Mouse (Mus musculus) myocyte (in vitro differentiated cells): ENCODE data around the gene Heatr6.

Experiments
- CEBPB ChIP-seq: IDR thresholded peaks from 2 replicates; pipeline ENCODE4 v1.6.1; 2011; ENCODE audit warnings: mild to moderate bottlenecking, moderate library complexity; ENCODE audit not compliant: poor library complexity, insufficient read depth, severe bottlenecking
- MAX ChIP-seq: IDR thresholded peaks from one replicate; pipeline ENCODE4 v1.6.1; 2011; ENCODE audit warnings: low read depth, mild to moderate bottlenecking, control low read depth
- POLR2A ChIP-seq: IDR thresholded peaks from one replicate; pipeline ENCODE4 v1.6.1; 2011; ENCODE audit warnings: low read depth, mild to moderate bottlenecking, control low read depth, moderate library complexity; ENCODE audit not compliant: insufficient read length
- TCF12 ChIP-seq: IDR thresholded peaks from one replicate; pipeline ENCODE4 v1.6.1; 2011; ENCODE audit warnings: mild to moderate bottlenecking, control low read depth; ENCODE audit not compliant: poor library complexity, insufficient read depth, severe bottlenecking
- USF1 ChIP-seq: IDR thresholded peaks from one replicate; pipeline ENCODE4 v1.6.1; 2011; ENCODE audit warnings: low read depth, mild to moderate bottlenecking, control low read depth, moderate library complexity

- TF ChIP-seq USF1 (no peak), POLR2A (no peak), MAX (no peak), CEBPB (no peak), TCF12 (no peak)
These were observed 48.7 kb downstream of the Heatr6 start for GRCm38 (mm10) chr11:83802166-83802565.
